Mouse (Mus musculus): Measurements from ENCODE around the gene Apobec4. TPM values are rescaled to one million over a fixed set of nuclear protein-coding genes. Genes with fewer than 3 reads are reported as not detected.
A peak's percentile ranks its signal among the peaks of the same experiment; 100 is the strongest.
"Not testable (repeated sequence)": the region's sequence is repeated elsewhere in the genome, so short reads cannot be mapped to it uniquely, and the experiment has no call there.

The Apobec4 gene
- total RNA-seq, 2 experiments from 2014 or later: not detected

- peak; percentile 21 to 58 for DNase-seq
These were observed 16.7 kb downstream of the Apobec4 start for GRCm38 (mm10) chr1:152766804-152767748.

GRCm38 (mm10) chr1:152767749-152768488 lies 17.6 kb downstream of the Apobec4 start:
- peak; percentile 85 to 93 for DNase-seq

- DNase-seq: no peak
These were observed 20.7 kb downstream of the Apobec4 start for GRCm38 (mm10) chr1:152771016-152771415.

GRCm38 (mm10) chr1:152774601-152775000 lies 24.2 kb downstream of the Apobec4 start:
- DNase-seq: not testable (repeated sequence)

GRCm38 (mm10) chr1:152779071-152779737 lies 28.9 kb downstream of the Apobec4 start:
- DNase-seq: peak; percentile 84 to 89

GRCm38 (mm10) chr1:152784620-152785019 lies 34.3 kb downstream of the Apobec4 start:
- no peak for DNase-seq

- DNase-seq: not testable (repeated sequence)
These were observed 35.1 kb downstream of the Apobec4 start for GRCm38 (mm10) chr1:152785446-152785845.

- DNase-seq: no peak
These were observed 36.6 kb downstream of the Apobec4 start for GRCm38 (mm10) chr1:152786953-152787352.

GRCm38 (mm10) chr1:152788121-152788660 lies 37.8 kb downstream of the Apobec4 start:
- DNase-seq: no peak

- peak; percentile 41 to 67 for DNase-seq
These were observed 39.9 kb downstream of the Apobec4 start for GRCm38 (mm10) chr1:152790254-152790653.

GRCm38 (mm10) chr1:152790821-152791220 lies 40.5 kb downstream of the Apobec4 start:
- no peak for DNase-seq

- DNase-seq: no peak
These were observed 40.9 kb downstream of the Apobec4 start for GRCm38 (mm10) chr1:152791269-152791668.

- DNase-seq: no peak
These were observed 42.6 kb downstream of the Apobec4 start for GRCm38 (mm10) chr1:152792736-152793494.

GRCm38 (mm10) chr1:152793495-152794130 lies 43.3 kb downstream of the Apobec4 start:
- no peak for DNase-seq

GRCm38 (mm10) chr1:152795688-152796255 lies 45.4 kb downstream of the Apobec4 start:
- no peak for DNase-seq

- peak in 1 of 2 experiments; percentile 37 for DNase-seq
These were observed 46.4 kb downstream of the Apobec4 start for GRCm38 (mm10) chr1:152796683-152797263.

GRCm38 (mm10) chr1:152798125-152798524 lies 47.8 kb downstream of the Apobec4 start:
- DNase-seq: peak in 1 of 2 experiments; percentile 68

- DNase-seq: peak in 1 of 2 experiments; percentile 56
These were observed 49.5 kb downstream of the Apobec4 start, which contains the start of gene Ncf2 for GRCm38 (mm10) chr1:152799897-152800296. TSS of gene Ncf2 (plus strand) at chr1:152800194.

GRCm38 (mm10) chr1:152800633-152801176 lies 50.4 kb downstream of the Apobec4 start:
- no peak for DNase-seq
